Mouse (Mus musculus): ENCODE results near the gene Gm20683.

Gene Gm20683

DNA sequence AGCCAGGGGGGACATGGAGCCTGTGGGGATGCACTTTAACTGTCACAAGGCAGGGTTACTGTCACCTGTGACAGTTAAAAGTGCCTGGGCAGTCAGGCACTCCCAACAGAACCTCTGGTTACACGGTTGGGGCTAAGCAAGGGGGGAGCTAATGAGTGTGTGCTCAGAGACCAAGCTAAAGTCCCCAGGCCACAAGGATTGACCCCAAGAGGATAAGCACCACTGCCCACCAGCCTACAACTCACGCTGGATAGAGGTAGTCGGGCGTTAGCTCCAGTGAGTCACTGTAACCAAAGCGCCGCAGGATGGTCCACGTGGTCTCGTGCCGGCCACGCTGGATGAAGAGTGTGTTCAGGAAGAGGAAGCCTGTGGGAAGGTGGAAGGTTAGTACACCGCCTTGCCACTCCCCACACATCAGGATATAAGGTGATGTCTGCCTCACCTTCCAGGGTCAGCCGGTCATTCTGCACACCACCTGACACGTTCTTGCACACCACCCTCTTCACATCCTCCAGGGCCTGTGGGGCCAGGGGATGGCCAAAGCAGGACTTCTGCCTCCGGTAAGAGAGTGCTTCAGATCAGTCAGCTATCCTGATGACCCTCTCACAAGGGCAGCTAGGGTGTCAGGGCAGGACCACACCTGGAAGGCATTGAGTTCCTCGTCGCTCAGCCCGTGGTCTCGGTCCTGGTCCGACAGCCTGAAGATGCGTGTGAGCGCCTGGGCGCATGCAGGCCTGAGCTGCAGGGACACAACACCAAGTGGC, at the start of gene Gm20683:
Gm20683 (minus strand) TSS at position 647 of the 764 bp plus-strand sequence.
- DNase-seq (ENCODE audit: low spot score in 2 of 2), result no peak

GRCm38 (mm10) chr17:25888837-25889236, 47.3 kb upstream of the Gm20683 start:
- no peak for DNase-seq (ENCODE audit: low spot score in 2 of 2)

GRCm38 (mm10) chr17:25887467-25887866, 45.9 kb upstream of the Gm20683 start:
- no peak for DNase-seq (ENCODE audit: low spot score in 2 of 2)

GRCm38 (mm10) chr17:25886806-25887205, 45.2 kb upstream of the Gm20683 start:
- DNase-seq (ENCODE audit: low spot score in 2 of 2), result no peak

GRCm38 (mm10) chr17:25885636-25886035, 44.1 kb upstream of the Gm20683 start:
- no peak for DNase-seq (ENCODE audit: low spot score in 2 of 2)

DNA sequence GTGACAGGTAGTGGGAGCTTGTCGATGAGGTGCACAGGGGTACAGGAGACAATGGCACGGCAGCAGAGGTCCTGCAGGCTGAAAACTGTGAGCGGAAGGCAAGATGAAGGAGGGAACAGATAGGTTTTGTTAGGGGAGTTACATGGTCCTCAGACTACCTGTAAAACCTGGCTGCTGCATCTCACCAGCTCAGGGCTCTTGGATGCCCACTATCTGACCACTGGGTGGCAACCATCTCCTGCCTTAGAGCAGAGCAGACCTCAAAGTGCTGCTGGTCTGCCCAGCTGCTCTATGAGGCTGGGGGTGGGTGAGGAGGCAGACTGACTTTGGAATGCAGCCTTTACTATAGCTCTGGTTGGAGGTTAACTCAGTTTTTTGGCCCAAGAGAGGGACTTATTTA, 42.3 kb upstream of the Gm20683 start:
- DNase-seq (ENCODE audit: low spot score in 2 of 2), result no peak

- DNase-seq (ENCODE audit: low spot score in 2 of 2), result no peak
Observed at GRCm38 (mm10) chr17:25883268-25883667, 41.7 kb upstream of the Gm20683 start.

DNA sequence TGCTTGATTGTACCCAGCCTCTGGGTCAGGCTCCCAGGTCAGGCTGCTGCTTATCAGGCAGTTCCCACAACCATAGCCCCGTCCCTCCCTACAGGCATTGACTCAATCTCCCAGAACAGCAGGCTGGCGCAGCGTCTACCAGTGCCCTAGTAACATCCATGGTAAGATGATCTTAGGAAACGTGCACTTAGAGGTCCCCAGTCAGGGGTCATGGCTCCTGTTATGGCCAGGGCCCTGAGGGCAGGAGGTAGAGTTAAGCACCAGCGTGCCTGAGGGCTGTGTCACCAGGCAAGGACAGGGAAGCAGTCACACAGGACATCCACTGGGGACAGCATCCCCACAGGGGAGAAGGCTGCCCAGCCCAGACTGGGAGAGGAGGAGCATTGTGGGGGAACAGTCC, 40.7 kb upstream of the Gm20683 start:
- DNase-seq (ENCODE audit: low spot score in 2 of 2), result no peak

GRCm38 (mm10) chr17:25881691-25882090, 40.1 kb upstream of the Gm20683 start:
- no peak for DNase-seq (ENCODE audit: low spot score in 2 of 2)

DNA sequence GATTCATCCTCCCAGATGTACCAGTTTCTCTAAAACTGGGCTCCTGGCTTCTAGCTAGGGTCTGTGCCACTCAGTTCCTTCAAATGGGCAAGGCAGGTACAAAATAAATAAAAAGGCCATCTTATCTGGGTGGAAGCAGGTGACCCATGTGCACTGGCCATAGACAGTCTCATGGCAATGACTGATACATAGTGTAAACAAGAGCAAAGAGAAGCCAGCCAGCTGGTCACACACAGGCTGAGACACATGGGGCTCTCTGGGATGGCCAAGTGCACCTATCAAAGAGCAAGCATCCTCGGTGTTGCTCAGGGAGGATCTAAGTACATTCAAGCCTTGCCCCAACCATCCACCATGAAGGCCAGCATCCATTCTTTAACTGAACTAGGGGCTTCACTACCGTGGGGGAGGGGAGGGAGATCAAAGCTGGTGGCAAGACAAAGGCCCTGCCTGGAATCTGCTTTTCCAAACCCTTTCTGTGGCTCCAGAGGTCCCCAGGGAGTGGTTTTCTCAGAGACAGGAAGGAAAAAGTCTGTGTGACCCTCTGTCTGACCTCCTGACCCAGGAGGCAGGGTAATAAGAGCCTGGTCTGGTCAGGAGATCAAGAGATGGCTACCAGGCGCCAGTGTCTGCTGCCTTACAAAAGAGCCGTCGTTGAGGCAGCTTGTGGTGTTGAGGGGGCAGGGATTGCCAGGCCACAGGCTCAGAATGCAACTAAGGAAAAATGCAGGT, 39.5 kb upstream of the Gm20683 start:
- no peak for DNase-seq (ENCODE audit: low spot score in 2 of 2)

DNA sequence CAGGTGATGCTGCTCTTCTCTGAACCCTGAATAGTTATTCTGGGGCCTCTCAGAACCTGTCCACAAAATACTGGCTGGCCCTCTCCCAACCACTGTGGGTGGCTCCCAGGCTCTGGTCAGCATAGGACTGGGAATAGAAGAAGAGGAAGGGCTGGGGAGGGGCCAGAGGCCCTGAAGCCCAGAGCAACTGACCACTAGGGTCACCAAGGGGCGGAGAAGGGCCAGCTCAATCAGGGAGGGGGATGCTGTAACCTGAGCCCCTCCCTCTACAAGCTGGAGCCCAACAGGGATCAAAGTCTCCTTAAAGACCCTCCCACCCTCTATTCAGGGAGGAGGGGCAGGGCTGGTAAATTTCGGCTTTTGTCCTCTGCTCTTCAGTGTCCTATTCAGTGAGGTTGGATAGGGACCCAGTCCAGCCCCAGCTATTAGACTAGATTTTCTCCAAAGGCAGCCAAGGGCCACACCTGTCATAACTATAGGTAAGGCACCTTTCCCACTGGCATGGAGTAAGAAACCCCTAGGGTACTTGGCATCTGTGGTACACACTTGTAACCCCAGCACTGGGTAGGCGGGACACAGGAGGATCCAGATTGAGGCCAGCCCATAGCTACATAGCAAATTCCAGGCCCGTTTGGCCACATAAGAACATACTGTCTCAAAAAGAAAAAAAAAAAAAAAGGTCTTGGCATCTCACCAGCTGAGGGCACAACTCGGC, 38.8 kb upstream of the Gm20683 start, which contains the start of gene Wfikkn1:
Wfikkn1 (minus strand) TSS at position 663 of the 715 bp plus-strand sequence.
- DNase-seq (ENCODE audit: low spot score in 2 of 2), result no peak

GRCm38 (mm10) chr17:25879750-25880149, 38.2 kb upstream of the Gm20683 start:
- DNase-seq (ENCODE audit: low spot score in 2 of 2), result no peak

DNA sequence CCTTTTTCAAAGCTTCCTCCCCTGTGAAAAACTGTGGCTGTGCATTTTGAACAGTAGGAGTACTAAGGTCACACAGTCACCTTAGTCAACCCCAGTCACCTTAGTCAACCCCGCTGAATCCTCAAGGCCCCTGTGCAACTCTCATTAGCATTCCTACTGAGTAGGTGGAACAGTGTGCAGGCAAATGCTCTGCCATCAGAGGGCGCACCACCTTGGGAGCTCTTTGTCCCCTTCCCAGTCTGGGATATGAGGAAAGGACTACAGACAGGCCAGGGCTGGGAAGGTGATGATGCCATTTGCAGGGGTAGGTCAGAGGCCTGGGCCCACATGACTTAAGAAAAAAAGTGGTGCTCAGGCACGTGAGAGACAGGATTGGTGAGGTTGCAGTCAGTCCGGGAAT, 37.7 kb upstream of the Gm20683 start:
- peak in 1 of 2 experiments; percentile 43 for DNase-seq (ENCODE audit: low spot score in 2 of 2)

- no peak for DNase-seq (ENCODE audit: low spot score in 2 of 2)
Observed at GRCm38 (mm10) chr17:25878611-25879180, 37.1 kb upstream of the Gm20683 start.

DNA sequence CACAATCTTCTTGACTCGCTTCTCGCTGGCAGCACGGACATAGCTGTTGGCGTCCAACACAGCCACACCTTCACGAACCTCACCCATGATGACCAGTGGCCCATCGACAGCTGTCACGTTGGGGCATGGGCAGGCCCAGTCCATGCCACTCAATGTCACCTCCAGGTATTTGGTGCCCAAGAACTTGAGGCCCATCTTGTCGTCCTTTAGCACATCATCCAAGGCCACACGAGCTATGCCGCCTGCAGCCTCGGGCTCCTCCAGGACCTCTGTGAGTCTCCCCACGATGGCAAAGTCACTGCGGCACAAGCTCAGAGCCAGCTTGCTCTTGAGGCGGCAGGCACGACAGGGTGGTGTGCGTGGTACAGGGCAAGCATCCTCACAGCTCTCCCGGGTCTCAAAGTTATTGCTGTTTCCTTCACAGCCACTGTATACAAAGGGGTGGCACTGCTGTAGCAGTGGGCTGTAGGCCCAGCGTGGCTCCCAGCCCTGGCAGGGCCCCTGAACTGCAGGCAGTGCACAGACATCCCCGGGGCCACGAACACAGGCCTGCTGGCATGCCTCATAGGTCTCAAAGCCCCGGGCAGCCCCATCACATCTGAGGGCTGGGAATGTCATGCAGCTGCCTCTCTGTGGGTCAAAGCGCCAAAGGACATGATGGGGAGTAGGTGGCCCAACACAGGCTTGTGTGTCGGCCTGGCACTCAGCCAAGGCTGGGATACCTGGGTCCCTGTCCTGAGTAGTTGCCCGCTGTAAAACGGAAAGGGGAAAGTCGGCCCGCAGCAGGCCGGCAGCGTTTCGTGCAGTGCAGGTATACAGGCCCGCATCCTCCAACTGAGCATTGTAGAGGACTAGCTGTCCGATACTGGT, 36.4 kb upstream of the Gm20683 start:
- DNase-seq (ENCODE audit: low spot score in 2 of 2), result no peak

DNA sequence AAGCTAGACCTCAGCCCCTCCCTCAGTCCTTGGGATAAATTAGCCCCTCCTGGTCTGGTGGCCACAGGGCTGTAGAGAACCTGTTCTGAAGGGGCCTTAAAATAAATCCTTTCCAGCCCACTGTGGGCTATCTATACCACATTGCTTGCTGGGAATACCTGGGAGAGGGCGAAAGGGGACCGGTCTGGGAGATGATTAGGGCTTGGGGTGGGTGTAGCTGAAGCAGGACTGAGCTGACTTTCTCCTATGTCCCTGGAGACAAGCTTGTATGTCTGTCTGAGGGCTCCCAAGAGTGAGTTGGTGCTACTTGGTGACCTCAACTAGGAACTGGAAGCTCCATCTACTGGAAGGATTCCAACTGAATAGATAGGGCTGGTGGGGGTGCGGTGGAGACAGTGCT, 35.5 kb upstream of the Gm20683 start:
- DNase-seq (ENCODE audit: low spot score in 2 of 2), result no peak

- no peak for DNase-seq (ENCODE audit: low spot score in 2 of 2)
Observed at GRCm38 (mm10) chr17:25876347-25876915, 34.9 kb upstream of the Gm20683 start.

GRCm38 (mm10) chr17:25875171-25876136, 33.9 kb upstream of the Gm20683 start:
- peak; percentile 84 to 85 for DNase-seq (ENCODE audit: low spot score in 2 of 2)

DNA sequence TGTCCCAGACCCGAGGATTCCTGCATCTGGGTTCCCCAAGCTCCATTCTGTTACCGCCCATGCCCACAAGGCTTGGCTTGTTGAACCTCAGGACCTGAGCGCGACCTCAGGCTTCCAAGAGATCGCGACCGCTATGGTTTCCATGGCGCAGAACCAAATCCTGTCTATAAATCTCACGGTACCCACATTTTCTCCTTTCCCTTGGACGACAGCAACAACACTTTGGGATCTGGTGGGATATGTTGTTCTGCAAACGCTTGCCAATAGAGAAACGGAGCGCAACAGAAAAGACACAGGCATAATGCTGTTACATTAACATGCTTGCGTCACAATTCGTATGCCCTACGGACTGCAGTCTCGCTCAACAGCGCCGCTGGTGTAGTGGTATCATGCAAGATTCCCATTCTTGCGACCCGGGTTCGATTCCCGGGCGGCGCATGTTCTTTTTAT, 33.2 kb upstream of the Gm20683 start, which contains the start of gene Mettl26:
Mettl26 (plus strand) TSS at position 354 of the 450 bp plus-strand sequence.
- peak; percentile 100 for DNase-seq (ENCODE audit: low spot score in 2 of 2)
